Mouse (Mus musculus) urinary bladder, postnatal 10 days (tissue): Measurements from ENCODE around the gene Pomgnt1.

Source experiments
- DNase-seq: peaks from one replicate; pipeline ENCODE4 v3.0.0; 2022; ENCODE audit warnings: low spot score

Pomgnt1 gene

DNA sequence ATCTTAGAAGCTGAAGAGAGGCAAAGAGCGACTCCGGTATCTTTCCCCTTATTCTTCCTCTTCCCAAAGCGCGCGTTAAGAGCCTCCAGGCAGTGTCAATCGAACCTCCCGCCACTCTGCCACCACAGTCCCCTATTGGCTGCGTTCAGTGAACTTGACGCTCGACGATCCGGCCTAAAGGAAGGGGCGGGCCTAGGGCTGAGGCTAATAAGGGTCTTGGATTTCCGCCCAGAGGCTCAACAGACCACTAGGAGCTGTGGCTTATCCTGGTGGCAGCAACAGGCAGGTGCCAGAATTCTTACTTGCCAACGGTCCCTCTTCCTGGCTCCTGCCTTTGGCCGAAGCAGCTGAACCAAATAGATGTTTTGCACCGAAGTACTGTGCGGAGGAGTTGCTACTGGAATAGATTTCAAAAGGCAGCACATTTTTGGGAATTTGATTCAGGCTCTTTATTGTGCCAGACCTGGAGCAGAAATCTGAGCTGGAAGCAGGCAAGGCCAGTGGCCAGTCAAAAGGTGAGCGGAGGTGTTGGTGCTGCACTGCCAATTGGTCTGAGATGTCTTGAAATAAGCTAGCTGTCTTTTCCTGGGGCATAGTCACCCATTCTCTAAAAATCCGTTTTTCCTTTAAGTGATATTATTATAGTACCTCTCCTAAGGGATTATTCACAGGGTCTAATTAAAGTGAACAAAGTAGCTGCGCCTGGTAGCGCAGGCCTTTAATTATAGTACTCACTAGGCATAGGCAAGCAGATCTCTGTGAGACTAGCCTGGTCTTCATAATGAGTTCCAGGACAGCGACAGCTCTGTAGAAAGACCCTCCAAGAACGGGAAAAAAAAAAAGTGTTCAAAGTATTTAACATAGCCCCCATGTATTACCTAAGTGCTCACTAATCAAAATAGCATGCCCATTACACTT, at the start of gene Pomgnt1, which contains the start of gene Rad54l:
TSS of gene Pomgnt1 (plus strand) at position 239 of the 918 bp plus-strand sequence.
TSS of gene Rad54l (minus strand) at position 89 of the 918 bp plus-strand sequence.
- DNase-seq, result peak; percentile 18

DNA sequence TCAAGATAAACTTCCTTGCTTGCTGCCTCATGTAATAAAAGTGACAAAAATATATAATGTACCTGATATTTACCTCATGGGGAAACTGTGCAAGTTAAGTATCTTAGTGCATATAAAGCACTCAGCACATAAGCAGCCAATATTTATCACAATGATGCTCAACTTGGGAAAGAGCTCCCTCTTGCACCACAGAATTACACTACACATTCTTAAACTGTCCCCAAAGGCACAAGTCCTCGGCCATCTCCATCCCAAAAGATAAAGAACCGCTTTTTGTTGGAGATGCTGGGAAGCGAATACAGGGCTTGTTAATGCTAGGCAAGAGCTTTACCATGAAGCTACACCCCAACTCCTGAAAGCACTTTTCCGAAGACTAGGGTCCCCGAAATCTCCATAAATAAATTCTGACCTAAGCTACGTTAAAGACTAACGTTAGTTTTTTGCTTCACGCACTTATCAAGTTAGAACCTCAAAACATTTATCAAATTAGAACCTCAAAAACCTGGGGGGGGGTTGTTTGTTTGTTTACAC, 49.4 kb upstream of the Pomgnt1 start:
- no peak for DNase-seq

DNA sequence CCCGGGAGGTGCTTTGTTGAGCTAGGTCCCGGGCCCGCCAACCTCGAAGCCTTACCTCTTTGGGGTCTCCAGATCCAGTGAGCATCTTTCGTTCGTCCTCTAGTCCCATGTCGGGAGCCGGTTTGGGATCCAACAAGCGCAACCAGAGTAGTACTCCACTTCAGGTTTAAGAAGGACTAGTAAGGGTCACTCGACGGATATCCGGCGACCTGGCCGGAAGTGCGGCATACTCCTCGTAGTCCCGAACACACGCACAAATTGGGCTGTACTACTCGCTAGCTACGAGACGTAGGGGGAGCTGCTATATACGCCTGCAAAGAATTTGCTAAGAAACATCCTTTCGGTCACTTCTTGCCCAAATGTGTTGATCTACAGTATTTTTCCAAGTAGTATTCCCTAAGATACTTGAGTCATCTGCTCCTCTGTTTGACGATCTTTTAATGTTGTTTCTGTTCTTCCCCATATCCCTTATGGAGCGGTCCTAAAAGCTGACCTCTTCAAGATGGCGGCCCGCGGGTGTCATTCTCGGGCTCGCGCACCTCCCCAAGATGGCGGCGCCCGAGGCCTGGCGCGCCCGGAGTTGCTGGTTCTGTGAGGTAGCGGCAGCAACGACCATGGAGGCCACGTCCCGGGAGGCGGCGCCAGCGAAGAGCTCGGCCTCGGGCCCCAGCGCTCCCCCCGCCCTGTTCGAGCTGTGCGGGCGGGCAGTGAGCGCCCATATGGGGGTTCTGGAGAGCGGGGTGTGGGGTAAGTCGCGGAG, 48.6 kb upstream of the Pomgnt1 start, which contains the start of the genes Uqcrh and Lrrc41:
TSS of gene Uqcrh (minus strand) at position 211 of the 760 bp plus-strand sequence.
TSS of gene Lrrc41 (plus strand) at position 409 of the 760 bp plus-strand sequence.
- peak; percentile 81 for DNase-seq

DNA sequence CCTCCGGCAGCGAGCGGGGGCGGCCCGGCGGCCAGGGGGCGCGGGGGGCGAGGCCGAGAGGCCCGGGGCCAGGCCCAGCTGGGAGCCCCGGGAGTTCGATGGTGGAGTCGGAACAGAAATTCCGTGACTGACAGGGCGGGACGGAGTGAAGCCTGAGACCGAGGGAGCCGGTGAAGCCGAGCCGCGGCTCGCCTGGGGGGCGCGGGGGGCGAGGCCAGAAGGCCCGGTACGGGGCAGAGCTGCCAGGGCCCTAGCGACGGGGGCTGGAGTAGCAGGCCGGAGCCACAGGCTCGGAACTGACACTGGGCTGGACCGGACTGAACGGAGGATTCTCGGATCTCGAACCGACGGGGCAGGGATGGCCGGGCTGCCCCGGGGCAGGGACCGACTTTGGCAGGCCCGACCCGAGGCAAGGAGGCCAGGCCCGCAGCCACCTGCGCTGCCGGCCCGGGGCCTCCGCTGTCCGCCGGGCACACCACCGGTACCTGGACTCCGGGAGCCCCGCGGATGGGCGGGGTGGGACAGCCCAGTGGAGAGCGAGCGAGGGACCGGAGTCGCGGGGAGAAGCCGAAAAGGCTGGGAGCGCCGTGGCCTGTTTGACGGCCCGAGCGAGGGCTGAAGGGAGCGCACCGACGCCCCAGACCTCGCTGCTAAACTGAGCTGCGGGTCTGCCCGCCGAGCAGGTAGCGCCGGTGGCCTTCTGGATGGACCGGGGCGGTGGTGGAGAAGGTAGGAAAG, 47.8 kb upstream of the Pomgnt1 start:
- DNase-seq, result peak; percentile 26

DNA sequence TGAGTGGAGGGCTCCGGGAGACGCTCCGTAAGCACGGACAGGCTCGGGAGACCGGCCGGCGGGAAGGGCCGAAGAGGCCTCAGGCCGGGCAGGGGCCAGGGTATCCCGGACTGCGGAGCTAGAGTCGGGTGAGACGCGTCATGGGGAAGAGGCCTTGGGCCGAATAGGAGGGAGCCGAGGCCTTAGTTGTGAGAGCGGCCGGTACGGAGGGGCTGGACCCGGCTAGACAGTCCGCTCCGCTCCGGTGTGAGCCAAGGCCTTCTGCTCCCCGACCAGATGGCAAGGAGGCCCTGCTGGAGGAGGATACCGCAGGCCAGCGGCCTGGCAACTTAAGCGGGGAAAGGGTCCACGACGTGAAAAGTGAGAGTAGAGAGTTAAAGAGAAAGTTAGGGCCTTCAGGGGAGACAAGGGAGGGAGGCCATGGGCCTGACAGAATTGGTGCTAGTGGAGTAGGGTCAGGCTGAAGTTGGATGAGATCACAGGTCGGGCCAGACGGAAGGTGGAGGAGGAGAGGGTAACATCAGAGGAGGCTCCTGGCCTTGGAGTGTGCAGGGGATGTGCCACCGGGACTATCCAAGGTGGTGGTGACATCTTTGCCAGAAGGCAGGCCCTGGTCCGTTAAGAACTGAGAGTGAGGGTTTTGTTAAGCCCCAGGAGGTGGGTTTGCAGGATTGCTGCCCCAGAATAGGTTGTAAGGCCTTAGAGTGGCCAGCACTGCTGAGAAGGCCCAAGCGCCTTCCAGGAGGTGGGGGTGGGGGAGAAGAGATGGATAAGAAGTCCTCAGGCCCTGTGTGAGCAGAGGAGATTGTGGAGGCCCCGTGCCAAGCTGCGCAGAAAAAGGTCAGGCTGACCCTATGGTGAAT, 47.0 kb upstream of the Pomgnt1 start:
- no peak for DNase-seq

DNA sequence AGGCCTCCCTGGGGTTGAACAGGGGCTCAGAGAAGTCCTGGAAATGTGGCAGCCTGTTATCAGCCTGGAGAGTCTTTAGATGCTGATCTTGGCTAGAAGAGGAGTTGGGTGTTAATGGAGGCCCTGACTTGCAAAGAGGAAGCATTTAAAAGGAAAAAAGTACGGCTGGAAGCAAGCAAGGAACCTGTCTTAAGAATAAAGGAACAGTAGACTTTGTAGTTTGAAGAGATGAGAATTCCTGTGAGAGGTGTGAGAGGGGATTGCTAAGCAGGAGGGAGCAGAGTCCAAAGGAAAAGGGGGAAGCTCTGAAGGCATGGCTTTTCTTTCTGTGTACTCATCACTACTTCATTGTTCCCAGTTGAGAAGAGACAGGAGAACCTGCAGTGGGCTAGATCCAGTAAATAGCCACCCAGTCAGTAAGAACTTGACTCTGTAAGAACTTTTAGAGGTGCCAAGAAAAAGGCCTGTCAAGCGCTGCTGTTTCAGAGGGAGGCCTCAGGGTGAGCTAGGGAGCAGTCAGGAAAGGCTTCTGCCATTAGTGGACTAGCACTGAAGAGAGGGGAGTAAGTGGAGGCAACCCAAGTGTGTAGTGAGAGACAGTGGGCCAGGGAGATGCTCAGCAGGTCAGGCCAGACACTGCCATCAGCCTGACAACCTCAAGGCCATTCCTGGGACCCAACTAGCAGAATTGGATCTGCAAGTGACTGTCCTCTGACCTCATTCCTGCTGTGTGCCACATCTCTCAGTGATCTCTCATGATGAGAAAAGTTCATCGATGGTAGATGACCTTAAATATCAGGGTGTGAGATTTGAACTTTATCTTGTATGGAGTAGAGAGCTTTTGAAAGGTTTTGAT, 46.2 kb upstream of the Pomgnt1 start:
- no peak for DNase-seq

DNA sequence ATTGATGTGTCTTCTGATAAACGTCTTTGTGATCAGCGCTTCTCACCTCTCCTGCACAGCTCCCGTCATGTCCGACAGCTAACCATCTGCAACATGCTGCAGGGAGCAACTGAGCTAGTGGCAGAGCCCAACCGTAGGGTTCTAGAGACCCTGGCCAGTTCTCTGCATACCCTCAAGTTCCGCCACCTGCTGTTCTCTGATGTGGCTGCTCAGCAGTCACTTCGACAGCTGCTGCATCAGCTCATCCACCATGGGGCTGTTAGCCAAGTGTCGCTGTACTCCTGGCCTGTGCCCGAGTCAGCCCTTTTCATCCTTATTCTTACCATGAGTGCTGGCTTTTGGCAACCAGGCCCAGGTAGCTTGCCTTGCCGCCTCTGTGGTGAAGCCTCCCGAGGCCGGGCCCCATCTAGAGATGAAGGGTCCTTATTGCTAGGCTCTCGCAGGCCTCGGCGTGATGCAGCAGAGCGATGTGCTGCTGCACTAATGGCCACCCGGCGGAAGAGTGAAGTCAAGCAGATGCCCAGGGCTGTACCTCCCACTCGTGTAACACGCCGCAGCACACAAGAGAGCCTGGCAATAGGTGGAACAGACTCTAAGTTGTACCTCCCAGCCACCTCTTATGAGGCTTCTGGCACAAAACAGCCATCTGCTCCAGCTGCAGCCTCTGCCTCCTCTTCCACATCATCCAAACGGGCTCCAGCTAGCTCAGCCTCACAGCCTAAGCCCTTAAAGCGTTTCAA, 35.0 kb upstream of the Pomgnt1 start:
- no peak for DNase-seq

DNA sequence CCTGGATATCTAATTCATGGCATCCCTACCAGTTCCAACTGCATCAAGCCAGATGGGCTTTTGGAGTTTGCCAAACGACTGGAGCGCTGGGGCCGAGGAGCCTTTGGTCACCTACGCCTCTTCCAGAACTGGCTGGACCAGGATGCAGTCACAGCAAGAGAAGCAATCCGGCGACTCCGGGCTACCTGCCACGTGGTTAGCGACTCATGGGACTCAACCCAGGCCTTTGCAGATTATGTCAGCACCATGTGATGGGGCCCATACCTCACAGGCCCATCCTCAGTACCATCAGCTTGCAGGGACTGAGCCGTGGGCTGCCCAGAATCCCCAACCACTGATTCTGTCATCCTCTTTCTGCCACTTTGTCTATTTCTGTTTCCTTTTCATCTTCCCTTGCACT, 27.3 kb upstream of the Pomgnt1 start:
- DNase-seq, result no peak

DNA sequence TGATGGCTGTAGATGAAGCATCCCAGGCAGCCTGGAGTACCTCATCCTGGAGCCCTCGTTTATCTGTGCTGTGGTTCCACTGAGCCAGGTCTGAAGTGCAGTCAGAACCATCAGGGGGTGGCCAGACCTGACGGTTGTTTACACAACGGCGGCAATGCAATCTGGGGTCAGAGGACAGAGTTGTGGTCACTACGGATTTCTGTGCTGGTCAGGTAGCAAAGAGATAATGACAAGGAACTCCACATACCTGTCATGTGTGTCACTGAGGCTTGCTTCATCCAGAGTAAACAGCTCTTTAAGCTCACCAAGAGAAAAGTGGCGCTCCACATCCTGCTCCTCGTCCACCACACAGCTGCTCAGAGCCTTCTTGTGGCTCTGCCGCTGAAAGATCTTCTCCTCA, 26.4 kb upstream of the Pomgnt1 start:
- no peak for DNase-seq

DNA sequence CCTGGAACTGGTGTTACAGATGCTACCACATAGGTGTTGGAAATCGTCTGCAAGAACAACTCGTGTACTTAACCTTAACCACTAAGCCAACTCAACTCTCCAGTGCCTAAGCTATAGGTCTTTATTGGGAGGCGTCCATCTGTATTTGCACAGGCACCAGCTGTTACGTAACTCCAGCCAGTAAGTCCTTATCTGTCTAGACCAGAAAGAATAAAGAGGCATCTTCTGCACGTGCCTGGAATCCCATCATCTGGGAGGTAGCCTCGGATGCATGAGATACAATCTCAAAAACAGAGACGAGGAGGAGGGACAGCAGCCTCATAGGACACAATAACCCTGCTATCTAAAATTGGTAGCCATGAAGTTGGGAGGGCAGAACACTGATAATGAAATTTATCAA, 22.7 kb upstream of the Pomgnt1 start:
- DNase-seq, result no peak

DNA sequence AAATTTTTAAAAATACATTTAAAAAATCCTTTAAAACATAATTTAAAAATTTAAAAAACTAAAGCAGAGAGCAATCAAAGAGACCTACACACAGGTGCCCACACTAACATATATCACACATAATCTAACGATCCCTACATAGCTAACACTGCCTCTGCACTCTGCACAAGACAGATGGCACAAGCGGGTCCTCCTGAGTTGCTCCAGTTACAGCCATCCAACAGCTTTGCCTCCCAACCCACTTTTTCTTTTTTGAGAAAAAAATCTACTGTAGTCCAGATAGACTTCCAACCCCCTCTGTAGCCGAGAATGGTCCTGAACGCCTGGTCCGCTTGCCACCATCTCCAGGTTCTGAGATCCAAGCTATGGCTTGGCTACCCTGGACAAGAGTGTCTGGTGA, 18.4 kb upstream of the Pomgnt1 start:
- no peak for DNase-seq

DNA sequence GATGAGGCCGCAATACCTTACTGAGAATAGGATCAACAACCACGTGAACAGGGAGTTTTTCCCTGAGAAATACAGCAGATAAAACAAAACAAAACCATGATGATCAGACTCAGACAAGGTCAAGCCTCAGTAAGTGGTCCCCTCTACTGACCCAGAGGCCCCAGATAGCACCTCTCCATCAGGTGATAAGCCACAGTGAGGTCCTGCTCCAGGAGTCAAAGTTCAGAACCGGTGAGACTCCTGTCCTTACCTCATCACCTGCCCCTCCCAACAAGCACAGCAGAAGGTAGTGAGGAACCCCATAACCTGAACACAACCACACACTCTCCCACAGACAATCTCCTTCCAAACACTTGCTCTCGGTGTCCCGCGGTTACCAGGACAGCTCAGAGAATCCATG, 12.9 kb upstream of the Pomgnt1 start:
- no peak for DNase-seq

DNA sequence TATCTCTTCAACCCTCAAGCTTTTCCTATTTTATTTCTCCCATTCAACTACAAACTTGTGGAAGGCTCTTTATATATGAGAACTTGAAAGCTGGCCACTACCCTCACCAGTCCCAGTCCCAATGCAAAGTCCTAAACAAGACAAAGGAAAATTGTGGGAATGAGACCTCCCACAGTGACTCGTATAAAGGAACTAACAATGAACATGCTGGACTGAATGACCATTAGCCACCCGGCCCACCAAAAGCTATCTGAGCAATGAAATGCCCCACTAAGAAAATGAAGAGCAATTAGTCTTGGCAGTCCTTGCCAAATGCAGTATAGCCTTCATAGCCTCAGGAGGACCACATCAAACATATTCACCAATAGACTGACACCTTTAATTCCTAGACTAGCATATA, 12.2 kb upstream of the Pomgnt1 start:
- DNase-seq, result no peak

DNA sequence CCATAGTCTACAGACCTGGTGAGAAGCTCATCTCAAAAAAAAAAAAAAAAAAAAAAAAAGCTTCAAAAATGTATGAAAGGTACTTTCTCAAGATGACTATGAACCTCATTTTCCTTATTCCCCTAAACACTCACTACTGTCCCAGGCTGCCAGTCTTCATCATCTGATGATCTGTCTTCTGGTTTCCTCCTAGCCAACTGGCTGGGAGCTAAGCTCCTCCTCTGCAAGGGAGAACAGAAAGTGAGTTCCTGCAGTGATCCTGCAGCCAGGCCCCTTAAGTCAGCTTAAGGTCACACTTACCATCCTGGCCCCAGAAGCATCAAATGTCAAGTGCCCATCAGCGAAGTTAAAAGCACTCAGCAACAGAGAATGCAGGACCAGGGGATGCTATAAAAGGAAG, 878 bp upstream of the Pomgnt1 start:
- DNase-seq, result no peak

DNA sequence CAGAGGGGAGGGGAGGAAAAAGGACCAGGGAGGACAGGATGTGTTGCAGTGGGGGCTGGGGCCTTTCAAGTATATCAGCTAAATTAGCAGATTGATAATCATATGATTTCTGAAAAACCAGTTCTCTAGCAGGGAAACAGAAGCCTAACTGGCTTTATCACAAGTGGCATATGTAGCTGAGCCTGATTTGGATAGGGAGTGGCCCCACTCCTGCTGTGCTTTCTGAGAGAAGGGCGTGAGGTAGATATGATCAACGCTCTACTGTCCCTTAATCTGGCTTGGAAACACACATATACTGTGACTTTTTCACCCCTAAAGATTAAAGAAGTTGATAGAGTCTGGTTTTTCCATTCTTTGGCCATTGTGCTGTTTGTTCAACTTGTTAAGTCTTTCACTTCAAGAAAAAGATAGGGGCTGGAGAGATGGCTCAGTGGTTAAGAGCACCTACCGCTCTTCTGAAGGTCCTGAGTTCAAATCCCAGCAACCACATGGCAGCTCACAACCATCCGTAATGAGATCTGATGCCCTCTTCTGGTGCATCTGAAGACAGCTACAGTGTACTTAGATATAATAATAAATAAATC, 2.3 kb downstream of the Pomgnt1 start:
- no peak for DNase-seq

DNA sequence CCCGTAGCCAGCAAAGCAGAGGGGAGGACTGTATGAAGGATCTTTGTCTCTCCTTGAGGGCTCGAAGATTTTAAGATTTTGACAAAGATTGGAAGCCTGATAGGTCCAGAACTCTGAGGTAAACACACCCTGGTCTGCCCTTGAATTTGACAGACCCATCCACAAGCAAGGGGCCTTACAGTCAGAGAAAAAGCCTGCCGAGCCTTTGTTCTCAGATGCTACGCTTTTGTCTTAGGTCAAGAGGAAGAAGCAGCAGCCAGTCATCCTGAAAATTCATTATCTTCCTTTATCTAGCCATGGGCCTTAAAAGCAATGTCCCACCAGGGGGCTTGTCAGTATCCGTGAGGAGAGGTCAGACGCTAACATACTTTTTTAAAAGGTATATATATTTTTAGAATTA, 4.3 kb downstream of the Pomgnt1 start:
- no peak for DNase-seq

DNA sequence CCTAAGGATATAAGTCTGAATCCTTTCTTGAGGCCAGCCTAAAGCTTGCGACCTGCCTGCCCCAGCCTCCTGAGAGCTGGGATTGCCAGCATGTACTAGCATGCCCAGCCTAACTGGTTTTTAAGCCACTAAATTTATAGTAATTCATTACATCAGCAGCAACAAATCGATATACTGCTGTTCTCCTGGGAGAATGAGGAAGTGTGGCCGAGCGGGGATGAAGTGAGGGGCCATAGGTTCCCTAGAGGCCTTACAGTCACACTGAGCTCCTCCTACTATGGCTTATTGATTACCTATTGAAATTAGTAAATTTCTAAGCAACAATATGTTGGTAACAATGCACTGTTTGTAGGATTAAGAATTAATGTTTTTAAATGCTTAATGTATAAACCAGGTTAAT, 9.5 kb downstream of the Pomgnt1 start:
- DNase-seq, result no peak

DNA sequence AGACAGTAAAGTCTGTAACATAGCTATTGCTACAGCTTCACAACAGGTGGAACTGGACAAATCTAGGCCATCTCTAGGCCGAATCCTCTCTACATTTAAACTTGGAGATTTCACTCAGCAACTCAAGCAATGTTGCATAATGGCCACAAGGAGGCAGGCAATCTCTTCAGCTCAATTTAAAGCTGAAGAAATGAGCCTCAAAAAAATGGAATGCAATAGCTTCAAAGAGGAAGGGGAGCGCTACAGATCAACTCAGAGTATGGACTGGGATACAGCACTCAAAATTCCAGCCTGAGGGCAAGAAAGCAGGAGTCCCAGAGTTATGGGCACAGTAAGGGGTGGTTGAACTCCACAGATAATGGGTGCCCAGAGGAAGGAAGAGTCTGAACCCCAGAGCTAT, 11.3 kb downstream of the Pomgnt1 start:
- DNase-seq, result no peak

DNA sequence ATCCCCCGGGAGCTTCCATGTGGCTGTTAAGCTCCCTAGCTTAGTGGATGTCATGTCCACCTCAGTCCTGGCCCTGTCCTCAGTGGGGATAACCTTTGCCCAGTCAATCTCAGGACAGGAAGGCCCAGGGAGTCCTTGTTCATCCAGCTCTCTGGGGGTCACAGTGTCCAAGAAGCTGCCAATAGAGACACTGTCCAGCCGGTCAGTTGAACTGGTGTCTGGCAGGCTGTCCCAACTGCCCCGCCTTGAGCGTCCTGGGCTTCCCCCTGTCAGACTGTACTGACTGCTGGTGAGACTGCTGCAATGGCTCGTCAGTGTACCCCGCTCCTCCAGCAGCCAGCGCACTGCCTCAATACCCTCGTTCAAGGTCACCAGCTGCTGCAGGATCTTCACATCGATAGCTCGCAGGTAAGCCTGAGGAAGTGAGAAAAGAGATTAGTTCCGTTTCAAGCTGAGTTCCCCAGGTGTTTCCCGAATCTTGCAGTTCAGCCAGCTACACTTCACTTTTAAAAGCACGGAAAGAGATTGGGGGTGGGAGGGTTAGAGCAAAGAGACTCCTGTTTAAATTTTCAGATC, 13.9 kb downstream of the Pomgnt1 start:
- DNase-seq, result no peak
